Mouse (Mus musculus): ENCODE data around the gene Mier2. TPM values are rescaled to one million over a fixed set of nuclear protein-coding genes. Genes with fewer than 3 reads are reported as not detected.

Mier2 gene
- polyA plus RNA-seq, 1 experiment, result 58.7 TPM

DNA sequence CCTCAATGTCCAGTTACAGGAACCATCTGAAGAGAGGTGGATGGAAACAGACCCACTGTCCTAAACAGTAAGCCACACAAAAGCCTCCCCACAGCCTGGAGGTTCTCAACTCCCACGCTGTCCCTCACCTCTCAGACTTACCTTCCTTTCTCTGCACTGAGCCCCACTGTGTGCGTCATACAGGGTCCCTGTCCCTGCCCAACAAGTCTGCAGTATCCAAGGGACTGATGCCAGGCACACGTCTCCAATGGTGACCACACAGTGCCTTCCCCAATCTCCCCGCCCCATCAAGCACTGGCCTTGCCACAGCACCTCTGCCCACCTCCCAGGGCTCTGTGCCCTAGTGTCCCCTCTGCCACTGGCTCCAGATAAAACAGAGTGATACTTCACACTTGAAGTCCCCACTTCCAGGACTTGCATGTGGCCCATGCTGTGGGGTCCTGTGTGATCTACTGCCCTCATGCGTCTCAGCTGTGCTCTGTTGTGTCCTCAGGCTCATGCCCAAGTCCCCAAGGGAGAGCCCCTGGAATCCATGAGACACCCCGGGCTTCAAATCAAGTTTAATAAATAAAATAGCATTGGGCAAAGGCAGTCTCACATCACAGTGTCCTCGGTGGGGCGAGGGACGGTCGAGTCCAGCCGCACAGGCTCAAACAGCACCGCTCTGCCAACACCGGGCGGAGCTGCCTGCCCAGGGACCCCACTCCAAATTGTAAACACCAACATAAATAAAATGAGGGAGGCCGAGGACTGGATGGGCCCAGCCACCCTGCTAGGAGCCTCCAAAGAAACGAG is 15.1 kb downstream of the Mier2 start:
- DNase-seq (ENCODE audit: low read depth), result no peak

GRCm38 (mm10) chr10:79538873-79539272 is 16.1 kb downstream of the Mier2 start:
- no peak for DNase-seq (ENCODE audit: low read depth)

GRCm38 (mm10) chr10:79538323-79538722 is 16.7 kb downstream of the Mier2 start:
- DNase-seq (ENCODE audit: low read depth), result no peak

DNA sequence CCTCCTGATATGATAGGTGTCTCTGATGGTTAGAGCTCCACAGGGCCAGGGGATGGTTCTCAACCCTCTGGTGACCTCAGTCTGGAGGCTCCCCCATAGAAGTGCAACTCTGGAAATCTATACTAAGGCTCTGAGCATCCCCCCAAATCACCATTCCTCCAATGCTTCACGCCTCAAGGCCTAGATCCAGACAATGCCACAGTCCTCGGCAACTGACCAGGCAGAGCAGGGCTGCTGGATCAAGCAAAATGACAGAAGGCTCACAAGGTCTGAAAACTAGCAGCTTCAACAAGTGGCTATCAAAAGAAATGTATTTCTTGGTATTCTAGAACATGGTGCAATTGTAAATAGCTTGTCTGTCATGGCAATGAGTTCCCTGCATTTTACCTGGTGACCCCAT is 17.2 kb downstream of the Mier2 start:
- no peak for DNase-seq (ENCODE audit: low read depth)

DNA sequence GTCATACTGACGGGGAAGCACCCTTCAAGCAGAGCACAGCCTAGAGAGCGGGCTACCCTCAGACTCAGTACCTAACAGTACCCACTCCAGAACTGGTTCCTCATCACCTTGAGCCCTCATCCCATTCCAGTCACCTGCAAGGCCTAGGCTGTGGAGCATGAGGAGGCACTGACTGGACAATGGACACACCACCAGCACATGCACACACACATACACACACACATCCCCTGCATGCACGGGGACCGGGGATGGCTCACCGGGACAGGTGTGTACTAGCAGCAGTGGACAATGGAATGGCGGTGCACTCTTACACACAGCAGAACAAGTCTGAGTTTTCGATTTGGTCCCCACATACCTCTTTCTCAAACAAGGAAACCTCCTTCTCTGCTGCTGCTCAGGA is 17.7 kb downstream of the Mier2 start:
- DNase-seq (ENCODE audit: low read depth), result no peak

GRCm38 (mm10) chr10:79536461-79537080 is 18.4 kb downstream of the Mier2 start:
- DNase-seq (ENCODE audit: low read depth), result no peak

GRCm38 (mm10) chr10:79535431-79535830 is 19.6 kb downstream of the Mier2 start:
- no peak for DNase-seq (ENCODE audit: low read depth)

- no peak for DNase-seq (ENCODE audit: low read depth)
Measured at GRCm38 (mm10) chr10:79534426-79534825, 20.6 kb downstream of the Mier2 start.

- no peak for DNase-seq (ENCODE audit: low read depth)
Measured at GRCm38 (mm10) chr10:79533126-79533911, 21.7 kb downstream of the Mier2 start, which contains the start of gene Plpp2. Gene Plpp2 (minus strand): TSS chr10:79533796.

DNA sequence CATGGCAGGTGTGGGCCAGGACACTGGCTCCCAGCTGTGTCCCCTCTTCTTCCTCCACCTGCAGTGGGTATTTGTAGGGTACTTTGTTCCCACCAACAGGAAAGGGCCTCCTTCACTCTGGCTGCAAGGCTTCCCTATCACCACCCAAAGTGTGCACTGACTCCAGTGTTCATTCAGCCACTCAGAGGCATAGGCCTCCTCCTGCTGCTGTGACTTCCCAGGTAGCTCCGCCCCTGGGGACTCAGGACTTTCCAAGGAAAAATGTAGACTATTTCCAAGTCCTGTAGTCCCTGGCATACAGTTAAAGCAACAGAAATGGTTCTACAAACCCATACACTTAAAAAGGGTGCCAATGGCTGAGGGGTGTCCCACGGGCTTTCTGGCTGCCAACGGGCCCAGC is 22.3 kb downstream of the Mier2 start:
- no peak for DNase-seq (ENCODE audit: low read depth)

DNA sequence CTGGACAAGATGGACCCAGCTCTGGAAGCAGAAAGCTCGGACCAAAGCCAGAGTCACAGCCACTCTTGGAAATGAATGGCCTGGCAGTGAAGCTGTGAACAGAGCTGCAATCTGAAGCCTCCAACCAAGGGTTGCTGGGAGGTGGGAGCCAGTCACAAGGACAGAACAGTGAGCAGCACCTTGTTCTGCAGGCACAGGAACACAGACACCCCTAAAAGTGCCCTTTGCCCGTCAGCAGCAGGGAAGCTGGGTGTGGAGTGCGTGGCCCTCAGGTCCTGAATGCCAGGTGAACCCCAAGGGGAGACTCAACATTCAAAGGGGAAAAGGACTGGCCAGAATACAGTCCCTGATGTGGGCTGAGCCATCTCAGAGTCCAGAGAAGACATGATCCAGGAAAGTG is 23.4 kb downstream of the Mier2 start:
- no peak for DNase-seq (ENCODE audit: low read depth)

DNA sequence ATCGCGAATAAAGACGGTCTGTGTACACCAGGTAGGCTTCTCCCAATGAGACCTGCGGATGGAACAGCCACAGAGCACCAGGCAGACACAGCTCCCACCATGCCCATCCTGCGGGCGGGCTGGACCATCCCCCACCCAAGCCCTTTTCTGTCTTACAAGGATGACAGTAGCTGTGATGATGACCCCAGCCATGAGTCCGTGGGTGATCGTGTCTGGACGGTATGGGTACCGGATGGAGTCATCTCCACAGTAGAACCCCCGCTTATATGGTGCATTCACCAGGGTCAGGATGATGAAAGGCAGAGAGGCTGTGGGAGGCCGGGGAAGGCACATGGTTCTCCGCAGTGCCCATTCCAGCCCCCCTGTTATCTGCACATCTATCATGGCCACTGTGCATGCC is 24.3 kb downstream of the Mier2 start:
- DNase-seq (ENCODE audit: low read depth), result no peak

DNA sequence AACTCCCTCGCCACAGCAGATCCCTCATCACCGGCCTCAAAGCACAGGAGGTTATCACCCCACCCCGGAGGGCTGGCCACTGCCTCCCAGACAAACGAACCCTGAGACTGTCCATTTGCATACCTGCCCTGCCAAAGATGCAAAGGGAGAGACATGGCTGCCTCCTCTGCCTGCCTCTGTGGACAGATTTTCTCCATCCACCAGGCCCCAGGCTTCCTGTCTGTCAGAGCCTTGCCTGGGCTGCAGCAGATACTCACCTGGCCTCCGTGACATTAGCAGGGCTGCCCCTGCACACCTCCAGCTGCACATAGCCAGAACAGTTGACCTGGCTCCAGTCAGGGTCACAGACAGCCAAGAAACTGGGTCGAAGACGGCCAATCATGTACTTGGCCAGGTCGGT is 24.8 kb downstream of the Mier2 start:
- no peak for DNase-seq (ENCODE audit: low read depth)

DNA sequence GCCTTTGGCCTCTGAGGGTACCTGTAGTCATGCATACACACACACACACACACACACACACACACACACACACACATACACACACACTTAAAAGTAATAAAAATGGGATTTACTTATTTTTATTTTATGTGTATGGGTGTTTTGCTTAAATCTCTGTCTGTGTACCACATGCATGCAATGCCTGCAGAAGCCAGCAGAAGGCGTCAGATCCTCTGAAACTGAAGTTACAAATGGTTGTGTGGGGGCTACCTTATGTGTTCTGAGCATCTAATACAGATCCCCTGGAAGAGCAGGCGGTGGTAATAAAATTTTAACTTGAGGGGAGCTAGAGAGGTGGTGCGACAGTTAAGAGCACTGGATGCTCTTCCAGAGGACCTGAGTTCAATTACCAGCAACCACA is 26.9 kb downstream of the Mier2 start:
- no peak for DNase-seq (ENCODE audit: low read depth)

- DNase-seq (ENCODE audit: low read depth), result no peak
Measured at GRCm38 (mm10) chr10:79527453-79527845, 27.6 kb downstream of the Mier2 start.

GRCm38 (mm10) chr10:79526661-79527452 is 28.1 kb downstream of the Mier2 start:
- DNase-seq (ENCODE audit: low read depth), result no peak

- DNase-seq (ENCODE audit: low read depth), result no peak
Measured at GRCm38 (mm10) chr10:79525456-79526325, 29.3 kb downstream of the Mier2 start.

- DNase-seq (ENCODE audit: low read depth), result no peak
Measured at GRCm38 (mm10) chr10:79524433-79524832, 30.6 kb downstream of the Mier2 start.

DNA sequence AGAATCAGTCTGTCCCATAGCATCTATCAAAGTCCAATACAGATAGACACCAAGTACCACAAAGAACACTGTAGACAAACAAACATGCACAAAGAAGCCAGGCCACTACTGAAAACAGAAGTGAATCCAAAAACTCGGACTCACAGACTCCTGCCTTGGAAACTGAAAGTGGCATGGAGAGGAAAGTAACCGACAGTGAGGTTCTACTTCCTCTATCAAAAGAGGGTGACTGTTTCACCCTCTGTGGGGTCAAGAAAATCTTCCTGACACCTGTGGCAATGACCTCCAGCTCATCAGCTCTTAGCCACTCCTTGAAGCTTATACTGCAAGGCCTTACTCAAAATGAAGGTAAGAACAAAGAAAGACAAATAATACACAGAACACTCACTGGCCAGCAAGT is 48.3 kb downstream of the Mier2 start:
- DNase-seq (ENCODE audit: low read depth), result no peak

DNA sequence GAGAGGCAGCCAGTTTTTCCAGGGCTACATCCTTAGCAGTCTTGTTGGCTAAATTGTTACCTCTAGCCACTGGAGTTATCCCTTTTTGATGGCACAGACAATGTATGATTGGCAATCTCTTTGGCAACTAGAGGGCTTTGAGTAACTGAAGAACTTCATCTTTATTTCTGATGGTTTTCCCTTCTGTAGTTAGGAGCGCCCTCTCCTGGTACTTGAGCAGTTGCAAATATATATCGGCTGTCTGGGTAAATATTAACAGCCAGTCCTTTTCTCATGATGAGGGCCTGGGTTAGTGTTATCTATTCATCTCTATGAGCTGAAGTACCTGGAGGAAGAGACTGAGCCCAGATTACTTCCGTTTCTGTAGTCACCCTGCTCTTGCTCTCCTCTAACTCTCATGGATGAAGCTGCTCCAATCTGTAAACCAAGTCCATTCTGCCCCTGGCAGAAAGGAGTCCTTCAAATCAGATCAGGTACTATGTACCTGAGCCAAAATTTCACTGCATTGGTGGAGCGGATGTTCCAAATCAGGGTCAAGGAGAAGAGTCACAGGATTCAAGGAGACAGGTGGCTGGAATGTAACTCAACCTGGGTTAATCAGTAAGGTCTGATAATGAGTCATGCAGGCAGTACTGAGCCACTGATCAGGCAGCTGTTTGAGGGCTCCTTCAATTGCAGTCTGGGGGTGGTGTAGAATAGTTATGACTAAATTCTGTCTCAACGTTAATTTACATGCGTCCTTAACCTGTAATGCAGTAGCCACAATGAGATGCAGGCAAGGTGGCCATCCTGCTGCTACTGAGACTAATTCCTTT is 52.0 kb downstream of the Mier2 start:
- DNase-seq (ENCODE audit: low read depth), result no peak

Data from gonadal fat pad, adult 2 months (tissue).